In genomic region chr1:164361997-164362396, GRCm38 (mm10) we compare ENCODE assay signal across 26 mouse cellular contexts. TPM values are rescaled to one million over a fixed set of nuclear protein-coding genes. Genes with fewer than 3 reads are reported as not detected.
A peak's percentile ranks its signal among the peaks of the same experiment; 100 is the strongest.
DNase-seq lines count a peak whose midpoint lies in the region; ATAC-seq and TF ChIP-seq lines count a peak whose summit lies in the region.
"Had no signal": no experiment of that assay in that cellular context is flagged by ENCODE, and none has a peak within 500 bp of the region (broad histone marks: within the 10 kb centered on the region; RNA-seq: fewer than 3 reads in every experiment).

No protein-coding gene starts in this region.

- no peak overlapping the region for H3K9ac ChIP-seq in forebrain, embryonic 14.5 days (ENCODE audit: low read length)
- H3K9ac ChIP-seq in forebrain, embryonic 12.5 days: no peak overlapping the region
- H3K9ac ChIP-seq in hindbrain, embryonic 14.5 days: no peak overlapping the region
- no peak overlapping the region for H3K9ac ChIP-seq in midbrain, embryonic 14.5 days (replicated peaks; ENCODE audit: low read length)
- H3K9ac ChIP-seq: heart, embryonic 13.5 days; intestine, embryonic 15.5 days; limb, embryonic 12.5 days; liver, embryonic 12.5 days had no signal

- no peaks in the 10 kb centered on the region for H3K9me3 ChIP-seq in forebrain, embryonic 14.5 days (replicated peaks; ENCODE audit: control insufficient read depth, low read length)
- H3K9me3 ChIP-seq in forebrain, embryonic 12.5 days: no peaks in the 10 kb centered on the region
- no peaks in the 10 kb centered on the region for H3K9me3 ChIP-seq in hindbrain, embryonic 14.5 days (ENCODE audit: control insufficient read depth, low read length)
- H3K9me3 ChIP-seq in midbrain, embryonic 14.5 days (ENCODE audit: control insufficient read depth, low read length): no peaks in the 10 kb centered on the region
- H3K9me3 ChIP-seq in limb, embryonic 10.5 days (replicated peaks): no peaks in the 10 kb centered on the region
- H3K9me3 ChIP-seq: G1E; heart, embryonic 13.5 days; intestine, embryonic 15.5 days; limb, embryonic 12.5 days; liver, embryonic 12.5 days had no signal

- no peak overlapping the region for H3K4me3 ChIP-seq in forebrain, embryonic 14.5 days (ENCODE audit: low read depth, low read length)
- H3K4me3 ChIP-seq in forebrain, embryonic 12.5 days (replicated peaks): no peak overlapping the region
- no peak overlapping the region for H3K4me3 ChIP-seq in hindbrain, embryonic 14.5 days (replicated peaks; ENCODE audit: low read length)
- H3K4me3 ChIP-seq in midbrain, embryonic 14.5 days (replicated peaks; ENCODE audit: low read depth, low read length): no peak overlapping the region
- no peak overlapping the region for H3K4me3 ChIP-seq in limb, embryonic 10.5 days
- H3K4me3 ChIP-seq: erythroblast, embryonic 14.5 days; heart, embryonic 13.5 days; intestine, embryonic 15.5 days; limb, embryonic 12.5 days; liver, embryonic 12.5 days; myocyte had no signal

- H3K4me2 ChIP-seq in forebrain, embryonic 14.5 days (ENCODE audit: low read length): no peak overlapping the region
- no peak overlapping the region for H3K4me2 ChIP-seq in forebrain, embryonic 12.5 days
- H3K4me2 ChIP-seq in hindbrain, embryonic 14.5 days (replicated peaks): no peak overlapping the region
- H3K4me2 ChIP-seq in midbrain, embryonic 14.5 days (ENCODE audit: low read length): no peak overlapping the region
- H3K4me2 ChIP-seq: heart, embryonic 13.5 days; intestine, embryonic 15.5 days; limb, embryonic 12.5 days; liver, embryonic 12.5 days had no signal

- peak; percentile 42 for DNase-seq in forebrain, embryonic 14.5 days (ENCODE audit: low spot score)
- DNase-seq in brain, embryonic 14.5 days (ENCODE audit: low read depth): peak; percentile 62
- peak; percentile 40 for DNase-seq in hindbrain, embryonic 14.5 days (ENCODE audit: low spot score)
- DNase-seq in midbrain, embryonic 14.5 days: peak; percentile 50
- DNase-seq in limb, embryonic 10.5 days (ENCODE audit: low spot score): no peak
- no peak for DNase-seq in urinary bladder, postnatal 25 days (ENCODE audit: low spot score)
- no peak for DNase-seq in cerebellum, postnatal 4 days (ENCODE audit: low spot score in 2 of 2)
- DNase-seq: adrenal gland, postnatal 14 days; cerebellum, adult 18-20 months; cerebellum, postnatal 36 days; gastrocnemius, postnatal 14 days; heart, adult 18-20 months; heart, postnatal 36 days; kidney, adult 9 months; kidney, postnatal 4 days; lung, adult 2 months; lung, postnatal 36 days had no signal

- ATAC-seq in forebrain, embryonic 14.5 days: no peak
- no peak for ATAC-seq in forebrain, embryonic 12.5 days (ENCODE audit: low FRiP score)
- ATAC-seq in hindbrain, embryonic 14.5 days (ENCODE audit: low FRiP score): peak; percentile 61; the same call in 1 of the 2 replicates
- no peak; the same call in 1 of the 2 replicates for ATAC-seq in midbrain, embryonic 14.5 days (ENCODE audit: low FRiP score, low TSS enrichment)
- ATAC-seq: activated CD4-positive, CD25-positive, alpha-beta regulatory T cell, adult 4 months; intestine, embryonic 15.5 days; liver, embryonic 12.5 days had no signal

- WGBS in forebrain, embryonic 14.5 days: 51% methylated on average over 2 of the region's 2 CpGs
- WGBS in forebrain, embryonic 12.5 days: 64% methylated on average over 2 of the region's 2 CpGs
- 22% methylated on average over 2 of the region's 2 CpGs for WGBS in hindbrain, embryonic 14.5 days
- WGBS in midbrain, embryonic 14.5 days: 10% methylated on average over 2 of the region's 2 CpGs
- 93% methylated on average over 2 of the region's 2 CpGs for WGBS in limb, embryonic 10.5 days

- TF ChIP-seq CTCF in brain, embryonic 14.5 days (IDR thresholded peaks at IDR 0.05; ENCODE audit: borderline replicate concordance, extremely low read depth, insufficient read depth, insufficient read length): no peak

- H3K27ac ChIP-seq in forebrain, embryonic 14.5 days (ENCODE audit: low read depth, low read length): no peak overlapping the region
- no peak overlapping the region for H3K27ac ChIP-seq in forebrain, embryonic 12.5 days
- H3K27ac ChIP-seq in hindbrain, embryonic 14.5 days: 0 out of 2 replicates have a peak overlapping the region, but pooled peaks have one; percentile 20
- no peak overlapping the region for H3K27ac ChIP-seq in midbrain, embryonic 14.5 days (replicated peaks; ENCODE audit: low read depth, low read length)
- H3K27ac ChIP-seq in limb, embryonic 10.5 days: no peak overlapping the region
- H3K27ac ChIP-seq: heart, embryonic 13.5 days; intestine, embryonic 15.5 days; limb, embryonic 12.5 days; liver, embryonic 12.5 days had no signal

- H3K4me1 ChIP-seq in forebrain, embryonic 14.5 days (ENCODE audit: control insufficient read depth, insufficient read depth, low read length): no peaks in the 10 kb centered on the region; the same call in 1 of the 2 replicates
- peaks cover 6% of the 10 kb centered on the region for H3K4me1 ChIP-seq in forebrain, embryonic 12.5 days
- peaks cover 11% of the 10 kb centered on the region for H3K4me1 ChIP-seq in hindbrain, embryonic 14.5 days (replicated peaks; ENCODE audit: control insufficient read depth, insufficient read depth, low read length)
- peaks cover 10% of the 10 kb centered on the region for H3K4me1 ChIP-seq in midbrain, embryonic 14.5 days (ENCODE audit: control insufficient read depth, insufficient read depth, low read length)
- H3K4me1 ChIP-seq in limb, embryonic 10.5 days: no peaks in the 10 kb centered on the region
- H3K4me1 ChIP-seq: heart, embryonic 13.5 days; intestine, embryonic 15.5 days; limb, embryonic 12.5 days; liver, embryonic 12.5 days had no signal

- H3K36me3 ChIP-seq in forebrain, embryonic 14.5 days (ENCODE audit: control insufficient read depth, insufficient read depth, low read length): no peaks in the 10 kb centered on the region
- no peaks in the 10 kb centered on the region for H3K36me3 ChIP-seq in forebrain, embryonic 12.5 days (replicated peaks)
- no peaks in the 10 kb centered on the region for H3K36me3 ChIP-seq in hindbrain, embryonic 14.5 days (replicated peaks; ENCODE audit: control insufficient read depth, insufficient read depth)
- H3K36me3 ChIP-seq in midbrain, embryonic 14.5 days (ENCODE audit: control insufficient read depth, insufficient read depth, low read length): no peaks in the 10 kb centered on the region
- no peaks in the 10 kb centered on the region for H3K36me3 ChIP-seq in limb, embryonic 10.5 days
- H3K36me3 ChIP-seq: heart, embryonic 13.5 days; intestine, embryonic 15.5 days; liver, embryonic 12.5 days had no signal

- TF ChIP-seq POLR2A in brain, embryonic 14.5 days (IDR thresholded peaks at IDR 0.05; ENCODE audit: borderline replicate concordance, extremely low read depth, insufficient read depth, insufficient read length, poor library complexity, severe bottlenecking): no peak

- H3K27me3 ChIP-seq in forebrain, embryonic 14.5 days (replicated peaks; ENCODE audit: control insufficient read depth, insufficient read depth, low read length): no peaks in the 10 kb centered on the region
- no peaks in the 10 kb centered on the region for H3K27me3 ChIP-seq in forebrain, embryonic 12.5 days
- no peaks in the 10 kb centered on the region for H3K27me3 ChIP-seq in hindbrain, embryonic 14.5 days (ENCODE audit: control insufficient read depth, insufficient read depth, low read length)
- H3K27me3 ChIP-seq in midbrain, embryonic 14.5 days (ENCODE audit: control insufficient read depth, insufficient read depth, low read length): no peaks in the 10 kb centered on the region
- no peaks in the 10 kb centered on the region for H3K27me3 ChIP-seq in limb, embryonic 10.5 days (ENCODE audit: low read depth, poor library complexity, severe bottlenecking)
- H3K27me3 ChIP-seq: heart, embryonic 13.5 days; intestine, embryonic 15.5 days; limb, embryonic 12.5 days; liver, embryonic 12.5 days had no signal

RNA-seq across cellular contexts. Expression of gene Blzf1, which starts 54.7 kb away (rescaled TPM):
- polyA plus RNA-seq in forebrain, embryonic 14.5 days (2014; fragmentation: Nextera tagmentation; extraction: Ambion mirVana): 27.5 and 28.5 TPM in 2 replicates
- 27.3 and 28.9 TPM in 2 replicates for polyA plus RNA-seq in forebrain, embryonic 12.5 days (2016; fragmentation: Nextera tagmentation; extraction: Ambion mirVana)
- 10.7 and 12.3 TPM in 2 replicates for polyA plus RNA-seq in brain, embryonic 14.5 days (2012; rRNA removed)
- polyA plus RNA-seq in hindbrain, embryonic 14.5 days (2014; fragmentation: Nextera tagmentation; extraction: Ambion mirVana): 25.8 and 29.2 TPM in 2 replicates
- 28.3 and 28.9 TPM in 2 replicates for polyA plus RNA-seq in midbrain, embryonic 14.5 days (2014; fragmentation: Nextera tagmentation; extraction: Ambion mirVana)
- 23.9 and 27.5 TPM in 2 replicates for polyA plus RNA-seq in limb, embryonic 10.5 days (2016; fragmentation: Nextera tagmentation; extraction: Ambion mirVana)

RNA-seq across cellular contexts. Expression of gene Nme7, which starts 58.1 kb away (rescaled TPM):
- 43.1 and 45.6 TPM in 2 replicates for polyA plus RNA-seq in forebrain, embryonic 14.5 days (2014; fragmentation: Nextera tagmentation; extraction: Ambion mirVana)
- polyA plus RNA-seq in forebrain, embryonic 12.5 days (2016; fragmentation: Nextera tagmentation; extraction: Ambion mirVana): 37.0 and 37.1 TPM in 2 replicates
- 18.4 and 19.2 TPM in 2 replicates for polyA plus RNA-seq in brain, embryonic 14.5 days (2012; rRNA removed)
- polyA plus RNA-seq in hindbrain, embryonic 14.5 days (2014; fragmentation: Nextera tagmentation; extraction: Ambion mirVana): 25.8 and 26.2 TPM in 2 replicates
- 27.7 and 29.4 TPM in 2 replicates for polyA plus RNA-seq in midbrain, embryonic 14.5 days (2014; fragmentation: Nextera tagmentation; extraction: Ambion mirVana)
- 46.5 and 47.7 TPM in 2 replicates for polyA plus RNA-seq in limb, embryonic 10.5 days (2016; fragmentation: Nextera tagmentation; extraction: Ambion mirVana)

Comparison
In these comparisons a context has a peak if more than half of its experiments do, and no peak if none do; other contexts are left out.
1. DNase-seq: peak in forebrain, embryonic 14.5 days (single experiment), brain, embryonic 14.5 days (single experiment), hindbrain, embryonic 14.5 days (single experiment) and midbrain, embryonic 14.5 days (single experiment); none in limb, embryonic 10.5 days (single experiment), urinary bladder, postnatal 25 days (single experiment) and cerebellum, postnatal 4 days (0 of 2).